Mouse (Mus musculus) heart, embryonic 15.5 days (tissue): Measurements from ENCODE around the gene Aplf. TPM values are rescaled to one million over a fixed set of nuclear protein-coding genes. Genes with fewer than 3 reads are reported as not detected.
"Not testable (repeated sequence)": the region's sequence is repeated elsewhere in the genome, so short reads cannot be mapped to it uniquely, and the experiment has no call there.

Experiments used
- ATAC-seq: fragments of 200-750 bp; cut with Nextera tagmentation; replicated peaks from 2 replicates; pipeline ENCODE4 v1.8.0; 2017; ENCODE audit warnings: low read depth, moderate TSS enrichment; ENCODE audit not compliant: insufficient number of reproducible peaks, insufficient read depth, low FRiP score
- H3K27ac ChIP-seq: fragments of 300-500 bp; sonication (generic); 2 replicates; pipeline ENCODE4 v1.5.1; 2015; ENCODE audit warnings: mild to moderate bottlenecking, inconsistent platforms
- H3K27me3 ChIP-seq: fragments of 300-500 bp; sonication (generic); 2 replicates; pipeline ENCODE4 v1.6.1; 2015; ENCODE audit warnings: inconsistent platforms
- H3K36me3 ChIP-seq: fragments of 300-500 bp; sonication (generic); 2 replicates; pipeline ENCODE4 v1.6.1; 2015; ENCODE audit warnings: mild to moderate bottlenecking, inconsistent platforms
- H3K4me1 ChIP-seq: fragments of 300-500 bp; sonication (generic); replicated peaks from 2 replicates; pipeline ENCODE4 v1.6.1; 2015; ENCODE audit warnings: inconsistent platforms
- H3K4me2 ChIP-seq: fragments of 300-500 bp; sonication (generic); 2 replicates; pipeline ENCODE4 v1.6.1; 2015; ENCODE audit warnings: inconsistent platforms, mild to moderate bottlenecking, moderate library complexity
- H3K4me3 ChIP-seq: fragments of 300-500 bp; sonication (generic); 2 replicates; pipeline ENCODE4 v1.5.1; 2015; ENCODE audit warnings: mild to moderate bottlenecking, inconsistent platforms
- H3K9ac ChIP-seq: fragments of 300-500 bp; sonication (generic); 2 replicates; pipeline ENCODE4 v1.6.1; 2015; ENCODE audit warnings: mild to moderate bottlenecking, inconsistent platforms
- H3K9me3 ChIP-seq: fragments of 300-500 bp; sonication (generic); replicated peaks from 2 replicates; pipeline ENCODE4 v1.6.1; 2016; ENCODE audit warnings: inconsistent platforms
- WGBS: fragments of 180-500 bp; shearing (Covaris S2); methylation state at CpG from one replicate; pipeline ENCODE4 v1.1.7; 2015; ENCODE audit warnings: mixed read lengths; 5-methylcytosine and 5-hydroxymethylcytosine counted together
- polyA plus RNA-seq: library from polyadenylated mRNA; unstranded; fragments of >200 nt; fragmentation: Nextera tagmentation; extraction: Ambion mirVana; gene quantifications from 2 replicates; pipeline ENCODE4 v1.2.1, GENCODE M21; 2015

Gene Aplf
- polyA plus RNA-seq, 1 experiment from 2014 or later = 7.0 TPM

- not testable (repeated sequence) for H3K4me2 ChIP-seq, H3K4me1 ChIP-seq, H3K27me3 ChIP-seq, H3K9ac ChIP-seq, ATAC-seq, H3K9me3 ChIP-seq, H3K4me3 ChIP-seq, H3K36me3 ChIP-seq, H3K27ac ChIP-seq
- 71% methylated on average over 15 of the region's 15 CpGs for WGBS
Observed at GRCm38 (mm10) chr6:87628936-87629335, 43.1 kb downstream of the Aplf start.

- H3K4me3 ChIP-seq = no peak overlapping the region
- no peak overlapping the region for H3K4me2 ChIP-seq
- H3K9ac ChIP-seq = no peak overlapping the region
- H3K27me3 ChIP-seq = no peaks in the 10 kb centered on the region
- no peaks in the 10 kb centered on the region for H3K9me3 ChIP-seq
- H3K36me3 ChIP-seq = no peaks in the 10 kb centered on the region
- no peak overlapping the region for H3K27ac ChIP-seq
- WGBS = 87% methylated on average over 3 of the region's 3 CpGs
- ATAC-seq = no peak
- H3K4me1 ChIP-seq = peaks cover 5% of the 10 kb centered on the region; the same call in 1 of the 2 replicates
Observed at GRCm38 (mm10) chr6:87623151-87623550, 48.8 kb downstream of the Aplf start.

- no peaks in the 10 kb centered on the region for H3K36me3 ChIP-seq
- H3K9ac ChIP-seq = no peak overlapping the region
- H3K27ac ChIP-seq = peak overlapping the region; percentile 40
- peaks cover 3% of the 10 kb centered on the region; the same call in 1 of the 2 replicates for H3K27me3 ChIP-seq
- peak; percentile 77 for ATAC-seq
- no peak overlapping the region for H3K4me3 ChIP-seq
- no peaks in the 10 kb centered on the region for H3K9me3 ChIP-seq
- 21% methylated on average over 3 of the region's 3 CpGs for WGBS
- peaks cover 5% of the 10 kb centered on the region; the same call in 1 of the 2 replicates for H3K4me1 ChIP-seq
- H3K4me2 ChIP-seq = no peak overlapping the region
Observed at GRCm38 (mm10) chr6:87621281-87621680, 50.7 kb downstream of the Aplf start.

- 62% methylated on average over 8 of the region's 8 CpGs for WGBS
Observed at GRCm38 (mm10) chr6:87618021-87618420, 54.0 kb downstream of the Aplf start.

GRCm38 (mm10) chr6:87615696-87616083, 56.3 kb downstream of the Aplf start:
- 83% methylated on average over 14 of the region's 14 CpGs for WGBS
- Histone ChIP-seq H3K27ac (no peak overlapping the region), H3K36me3 (no peaks in the 10 kb centered on the region), H3K4me3 (no peak overlapping the region), H3K4me2 (no peak overlapping the region), H3K9ac (no peak overlapping the region), H3K4me1 (0 out of 2 replicates have a peak, but pooled peaks cover 1% of the 10 kb centered on the region), H3K27me3 (peaks cover 3% of the 10 kb centered on the region; the same call in 1 of the 2 replicates), H3K9me3 (no peaks in the 10 kb centered on the region)
- no peak for ATAC-seq

More at GRCm38 (mm10) chr6:87618021-87618420, 54.0 kb downstream of the Aplf start:
- no peak overlapping the region for H3K4me3 ChIP-seq
- no peak overlapping the region for H3K9ac ChIP-seq
- no peak overlapping the region for H3K27ac ChIP-seq
- peaks cover 5% of the 10 kb centered on the region; the same call in 1 of the 2 replicates for H3K4me1 ChIP-seq
- H3K27me3 ChIP-seq = peaks cover 3% of the 10 kb centered on the region; the same call in 1 of the 2 replicates
- ATAC-seq = no peak
- H3K9me3 ChIP-seq = no peaks in the 10 kb centered on the region
- H3K4me2 ChIP-seq = no peak overlapping the region
- no peaks in the 10 kb centered on the region for H3K36me3 ChIP-seq

GRCm38 (mm10) chr6:87614794-87615695, 56.9 kb downstream of the Aplf start:
- ATAC-seq = no peak
- Histone ChIP-seq H3K9me3 (no peaks in the 10 kb centered on the region), H3K4me3 (no peak overlapping the region), H3K4me1 (no peaks in the 10 kb centered on the region), H3K27me3 (peaks cover 3% of the 10 kb centered on the region; the same call in 1 of the 2 replicates), H3K9ac (no peak overlapping the region), H3K36me3 (no peaks in the 10 kb centered on the region), H3K4me2 (no peak overlapping the region), H3K27ac (no peak overlapping the region)
- 47% methylated on average over 11 of the region's 11 CpGs for WGBS

GRCm38 (mm10) chr6:87599825-87600224, 72.2 kb downstream of the Aplf start:
- Histone ChIP-seq H3K9me3 (no peaks in the 10 kb centered on the region), H3K36me3 (no peaks in the 10 kb centered on the region), H3K4me2 (no peak overlapping the region), H3K27me3 (no peaks in the 10 kb centered on the region), H3K4me3 (no peak overlapping the region), H3K27ac (no peak overlapping the region), H3K9ac (no peak overlapping the region), H3K4me1 (peaks cover 2% of the 10 kb centered on the region; the same call in 1 of the 2 replicates)
- no peak for ATAC-seq

- 48% methylated on average over 10 of the region's 10 CpGs for WGBS
- no peak overlapping the region for H3K27ac ChIP-seq
- H3K9me3 ChIP-seq = no peaks in the 10 kb centered on the region
- no peak overlapping the region for H3K4me2 ChIP-seq
- H3K27me3 ChIP-seq = no peaks in the 10 kb centered on the region
- no peak overlapping the region for H3K9ac ChIP-seq
- no peak overlapping the region for H3K4me3 ChIP-seq
- peaks cover 2% of the 10 kb centered on the region; the same call in 1 of the 2 replicates for H3K4me1 ChIP-seq
- ATAC-seq = no peak; the same call in 1 of the 2 replicates
- H3K36me3 ChIP-seq = no peaks in the 10 kb centered on the region
Observed at GRCm38 (mm10) chr6:87597116-87597833, 74.7 kb downstream of the Aplf start.

- no peaks in the 10 kb centered on the region for H3K9me3 ChIP-seq
Observed at GRCm38 (mm10) chr6:87594188-87594587, 77.8 kb downstream of the Aplf start.

GRCm38 (mm10) chr6:87590394-87591281, 81.4 kb downstream of the Aplf start, which contains the start of gene Prokr1:
Prokr1 (minus strand) TSS chr6:87590743.
- peak; percentile 74 for ATAC-seq
- H3K27me3 ChIP-seq = peaks cover 32% of the 10 kb centered on the region
- no peaks in the 10 kb centered on the region for H3K9me3 ChIP-seq
- no peak within 1 kb of the TSS for H3K27ac ChIP-seq
- under 1% methylated on average over 34 of the region's 34 CpGs for WGBS
- peak within 1 kb of the TSS; percentile 93 for H3K4me2 ChIP-seq
- peaks cover 15% of the 10 kb centered on the region for H3K4me1 ChIP-seq
- H3K9ac ChIP-seq = peak within 1 kb of the TSS; percentile 58
- no peaks in the 10 kb centered on the region for H3K36me3 ChIP-seq
- peak within 1 kb of the TSS; percentile 56 for H3K4me3 ChIP-seq

More at GRCm38 (mm10) chr6:87594188-87594587, 77.8 kb downstream of the Aplf start:
- WGBS = 73% methylated on average over 6 of the region's 6 CpGs
- Histone ChIP-seq H3K4me1 (peaks cover 15% of the 10 kb centered on the region), H3K9ac (no peak overlapping the region), H3K4me3 (no peak overlapping the region), H3K36me3 (no peaks in the 10 kb centered on the region), H3K27ac (no peak overlapping the region), H3K27me3 (peaks cover 9% of the 10 kb centered on the region), H3K4me2 (no peak overlapping the region)
- ATAC-seq = no peak
